Mouse (Mus musculus) G1E (cell line): ENCODE measurements around the gene Adk. TPM values are rescaled to one million over a fixed set of nuclear protein-coding genes. Genes with fewer than 3 reads are reported as not detected.

Experiments
- ATAC-seq: 2 replicates; pipeline ENCODE4 v1.8.0; 2016; ENCODE audit warnings: mild to moderate bottlenecking; ENCODE audit not compliant: insufficient number of reproducible peaks, poor library complexity, low FRiP score, severe bottlenecking; ENCODE audit errors: extremely low read depth
- DNase-seq: peaks from one replicate; pipeline ENCODE4 v3.0.0; 2012; ENCODE audit warnings: low spot score
- H3K27me3 ChIP-seq: 2 replicates; pipeline ENCODE4 v1.6.1; 2012; ENCODE audit warnings: mild to moderate bottlenecking, low read length, inconsistent platforms; ENCODE audit not compliant: insufficient read depth
- H3K36me3 ChIP-seq: replicated peaks from 2 replicates; pipeline ENCODE3; 2012; ENCODE audit warnings: mild to moderate bottlenecking, inconsistent platforms
- H3K4me1 ChIP-seq: 2 replicates; pipeline ENCODE4 v1.6.1; 2012; ENCODE audit warnings: low read depth, low read length, inconsistent platforms, mixed read lengths; ENCODE audit not compliant: insufficient read depth
- H3K4me3 ChIP-seq: 2 replicates; pipeline ENCODE4 v1.5.1; 2012; ENCODE audit warnings: low read depth, mild to moderate bottlenecking, inconsistent platforms, low read length, moderate library complexity, mixed read lengths
- H3K9me3 ChIP-seq: replicated peaks from 2 replicates; pipeline ENCODE4 v1.6.1; 2012; ENCODE audit warnings: inconsistent platforms
- CTCF ChIP-seq: IDR thresholded peaks from 2 replicates; pipeline ENCODE4 v1.5.1; 2012; ENCODE audit warnings: low read depth, low read length, inconsistent platforms, mixed read lengths
- GATA1 ChIP-seq: IDR thresholded peaks from 2 replicates; pipeline ENCODE4 v1.6.1; 2012; ENCODE audit warnings: borderline replicate concordance, low read length, inconsistent platforms, mixed read lengths
- GATA2 ChIP-seq: IDR thresholded peaks from 2 replicates; pipeline ENCODE4 v1.6.1; 2012; ENCODE audit warnings: low read depth, low read length, inconsistent platforms, borderline replicate concordance
- POLR2AphosphoS5 ChIP-seq: IDR thresholded peaks from 2 replicates; pipeline ENCODE4 v1.6.1; 2012; ENCODE audit warnings: low read depth, low read length, inconsistent platforms; ENCODE audit not compliant: insufficient replicate concordance
- TAL1 ChIP-seq: conservative IDR thresholded peaks from 2 replicates; pipeline ENCODE4 v1.6.1; 2012; ENCODE audit warnings: low read depth, low read length, inconsistent platforms, mixed read lengths
- polyA plus RNA-seq: library from polyadenylated mRNA; stranded (reverse); fragments of >175 nt; gene quantifications from 2 replicates; pipeline ENCODE4 v1.2.3, GENCODE M21; 2012
- total RNA-seq, 2 experiments: library from RNA; stranded (forward) in 1 of 2; stranded (reverse) in 1 of 2; fragments of 200-1000 nt in 1 of 2; fragments of >200 nt in 1 of 2; fragmentation: Nextera tagmentation in 1 of 2; gene quantifications; 2 replicates each; pipeline ENCODE4 v1.2.3; 2014 to 2017

Gene Adk
- total and polyA plus RNA-seq, 3 experiments: 20.8 to 547 (median 489) TPM

GRCm38 (mm10) chr14:21411524-21411923 lies 359.1 kb downstream of the Adk start:
- no peaks in the 10 kb centered on the region; the same call in 1 of the 2 replicates for H3K4me1 ChIP-seq
- no peaks in the 10 kb centered on the region for H3K9me3 ChIP-seq
- DNase-seq (no peak), ATAC-seq (no peak)
- H3K36me3 ChIP-seq: peaks cover 39% of the 10 kb centered on the region
- no peak overlapping the region for H3K4me3 ChIP-seq
- no peaks in the 10 kb centered on the region for H3K27me3 ChIP-seq
- TF ChIP-seq CTCF (no peak), GATA1 (no peak), POLR2AphosphoS5 (no peak), TAL1 (no peak), GATA2 (no peak)

- Histone ChIP-seq H3K27me3 (no peaks in the 10 kb centered on the region), H3K4me3 (no peak overlapping the region), H3K36me3 (peaks cover 67% of the 10 kb centered on the region), H3K9me3 (no peaks in the 10 kb centered on the region), H3K4me1 (no peaks in the 10 kb centered on the region; the same call in 1 of the 2 replicates)
- ATAC-seq: no peak
- DNase-seq: no peak
- no peak for TF ChIP-seq GATA1
- no peak for TF ChIP-seq POLR2AphosphoS5
- TF ChIP-seq CTCF: no peak
- no peak for TF ChIP-seq TAL1
- no peak for TF ChIP-seq GATA2
These were observed 366.0 kb downstream of the Adk start for GRCm38 (mm10) chr14:21418332-21418731.

- Histone ChIP-seq H3K4me3 (no peak overlapping the region), H3K4me1 (no peaks in the 10 kb centered on the region), H3K36me3 (peaks cover 90% of the 10 kb centered on the region), H3K9me3 (no peaks in the 10 kb centered on the region), H3K27me3 (no peaks in the 10 kb centered on the region)
- DNase-seq (no peak), ATAC-seq (no peak)
- TF ChIP-seq GATA1: no peak
- no peak for TF ChIP-seq TAL1
- TF ChIP-seq POLR2AphosphoS5: no peak
- no peak for TF ChIP-seq GATA2
- TF ChIP-seq CTCF: no peak
These were observed 375.0 kb downstream of the Adk start for GRCm38 (mm10) chr14:21427369-21427768.

- ATAC-seq (no peak), DNase-seq (no peak)
- Histone ChIP-seq H3K27me3 (no peaks in the 10 kb centered on the region), H3K4me1 (no peaks in the 10 kb centered on the region), H3K36me3 (peaks cover 79% of the 10 kb centered on the region), H3K4me3 (no peak overlapping the region), H3K9me3 (no peaks in the 10 kb centered on the region)
- no peak for TF ChIP-seq CTCF
- no peak for TF ChIP-seq GATA1
- no peak for TF ChIP-seq TAL1
- TF ChIP-seq GATA2: no peak
- TF ChIP-seq POLR2AphosphoS5: no peak
These were observed 381.0 kb downstream of the Adk start for GRCm38 (mm10) chr14:21433415-21433814.

GRCm38 (mm10) chr14:21433995-21434394 lies 381.6 kb downstream of the Adk start:
- DNase-seq (no peak), ATAC-seq (no peak)
- Histone ChIP-seq H3K4me1 (no peaks in the 10 kb centered on the region), H3K4me3 (no peak overlapping the region), H3K36me3 (peaks cover 79% of the 10 kb centered on the region), H3K9me3 (no peaks in the 10 kb centered on the region), H3K27me3 (no peaks in the 10 kb centered on the region)
- no peak for TF ChIP-seq CTCF
- no peak for TF ChIP-seq TAL1
- TF ChIP-seq GATA1: no peak
- TF ChIP-seq GATA2: no peak
- no peak for TF ChIP-seq POLR2AphosphoS5

- H3K4me3 ChIP-seq: no peak overlapping the region
- ATAC-seq (no peak), DNase-seq (no peak)
- TF ChIP-seq GATA1 (no peak), GATA2 (no peak), TAL1 (no peak), POLR2AphosphoS5 (no peak), CTCF (no peak)
- H3K27me3 ChIP-seq: no peaks in the 10 kb centered on the region
- peaks cover 82% of the 10 kb centered on the region for H3K36me3 ChIP-seq
- no peaks in the 10 kb centered on the region for H3K9me3 ChIP-seq
- no peaks in the 10 kb centered on the region for H3K4me1 ChIP-seq
These were observed 382.3 kb downstream of the Adk start for GRCm38 (mm10) chr14:21434686-21435085.

- no peak overlapping the region for H3K4me3 ChIP-seq
- H3K4me1 ChIP-seq: no peaks in the 10 kb centered on the region
- DNase-seq (no peak), ATAC-seq (no peak)
- peaks cover 86% of the 10 kb centered on the region for H3K36me3 ChIP-seq
- no peak for TF ChIP-seq POLR2AphosphoS5
- no peak for TF ChIP-seq TAL1
- no peak for TF ChIP-seq CTCF
- TF ChIP-seq GATA2: no peak
- no peak for TF ChIP-seq GATA1
- no peaks in the 10 kb centered on the region for H3K27me3 ChIP-seq
- H3K9me3 ChIP-seq: no peaks in the 10 kb centered on the region
These were observed 387.4 kb downstream of the Adk start for GRCm38 (mm10) chr14:21439785-21440184.
